Mouse (Mus musculus) CD4-positive, CD25-positive, alpha-beta regulatory T cell (primary cell): ENCODE results near the gene Pla2g16. TPM values are rescaled to one million over a fixed set of nuclear protein-coding genes. Genes with fewer than 3 reads are reported as not detected.

ENCODE experiments used
- polyA plus RNA-seq: library from polyadenylated mRNA; unstranded; fragments of 100-300 nt; shearing (Covaris generic); gene quantifications from one replicate; pipeline ENCODE4 v1.2.1, GENCODE M21; 2017

Pla2g16 gene
- 77.8 TPM for polyA plus RNA-seq

DNA sequence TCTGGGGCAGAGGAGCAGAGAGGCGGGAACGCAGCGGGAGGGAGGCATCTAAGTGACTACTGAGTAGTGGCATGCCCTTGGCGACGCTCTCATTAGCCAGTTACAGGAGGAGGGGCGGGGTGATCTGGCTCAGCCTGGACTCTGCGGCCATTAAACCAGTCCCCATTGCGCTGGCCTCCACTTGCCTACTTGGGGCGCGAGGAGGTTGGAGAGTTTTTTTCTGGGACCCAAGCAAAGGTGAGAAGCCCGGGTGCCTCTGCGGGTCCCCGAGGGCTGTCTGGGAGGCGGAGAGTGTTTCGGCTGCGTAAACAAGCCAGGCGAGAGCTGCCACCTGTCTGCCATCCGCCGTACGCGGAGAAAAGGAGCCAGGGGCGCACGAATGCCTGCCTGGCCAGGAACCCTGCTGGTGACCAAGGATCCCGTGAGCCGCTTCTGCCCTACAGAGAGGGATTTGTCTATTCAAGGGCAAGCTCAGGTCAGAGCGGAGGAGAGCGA is at the start of gene Pla2g16:
Gene Pla2g16 (plus strand): TSS at position 132 of the 495 bp plus-strand sequence.

DNA sequence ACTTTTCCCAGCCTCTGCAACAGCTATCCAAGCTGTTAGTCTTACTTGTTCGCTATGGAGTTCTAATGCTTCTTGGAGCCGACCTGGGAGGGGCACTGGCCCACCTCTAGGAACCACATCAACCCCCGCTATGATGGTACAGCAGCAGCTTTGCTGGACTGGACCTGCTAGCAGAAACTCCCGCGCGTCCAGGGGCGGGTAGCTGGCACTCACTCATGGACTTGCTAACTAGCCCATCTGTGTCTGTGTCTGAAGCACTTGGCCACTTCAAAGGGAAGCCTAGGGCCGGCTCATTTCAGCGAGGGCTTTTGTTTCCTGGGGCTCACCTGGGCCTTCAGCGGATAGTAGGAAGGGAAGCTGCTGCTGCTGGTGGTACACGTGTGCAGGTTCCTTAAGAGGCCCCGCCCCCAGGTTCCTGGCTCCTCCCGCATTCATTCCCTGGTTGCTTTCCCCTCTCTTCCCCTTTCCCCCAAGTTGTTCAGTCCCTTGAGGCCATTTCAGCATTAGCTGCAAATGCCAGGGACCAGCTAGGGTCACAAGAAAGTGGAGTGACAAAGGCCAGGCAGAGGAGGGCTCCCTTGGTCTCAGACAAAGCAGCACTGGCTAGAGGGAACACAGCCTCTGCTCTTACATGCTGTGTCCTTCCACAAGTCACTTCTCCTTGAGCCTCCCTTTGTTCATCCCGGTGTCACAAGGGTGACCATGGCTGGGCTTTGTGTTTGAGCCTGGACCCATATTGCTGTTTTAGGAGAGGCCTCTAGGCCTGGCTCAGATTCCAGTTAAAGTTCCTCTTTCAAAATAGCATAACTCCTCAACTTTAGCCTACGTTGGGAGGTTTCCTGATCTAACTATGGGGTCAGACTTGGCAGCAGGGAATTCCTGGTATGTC is 49.8 kb downstream of the Pla2g16 start, which contains the start of gene Lgals12:
Gene Lgals12 (minus strand): TSS at position 393 of the 889 bp plus-strand sequence.

DNA sequence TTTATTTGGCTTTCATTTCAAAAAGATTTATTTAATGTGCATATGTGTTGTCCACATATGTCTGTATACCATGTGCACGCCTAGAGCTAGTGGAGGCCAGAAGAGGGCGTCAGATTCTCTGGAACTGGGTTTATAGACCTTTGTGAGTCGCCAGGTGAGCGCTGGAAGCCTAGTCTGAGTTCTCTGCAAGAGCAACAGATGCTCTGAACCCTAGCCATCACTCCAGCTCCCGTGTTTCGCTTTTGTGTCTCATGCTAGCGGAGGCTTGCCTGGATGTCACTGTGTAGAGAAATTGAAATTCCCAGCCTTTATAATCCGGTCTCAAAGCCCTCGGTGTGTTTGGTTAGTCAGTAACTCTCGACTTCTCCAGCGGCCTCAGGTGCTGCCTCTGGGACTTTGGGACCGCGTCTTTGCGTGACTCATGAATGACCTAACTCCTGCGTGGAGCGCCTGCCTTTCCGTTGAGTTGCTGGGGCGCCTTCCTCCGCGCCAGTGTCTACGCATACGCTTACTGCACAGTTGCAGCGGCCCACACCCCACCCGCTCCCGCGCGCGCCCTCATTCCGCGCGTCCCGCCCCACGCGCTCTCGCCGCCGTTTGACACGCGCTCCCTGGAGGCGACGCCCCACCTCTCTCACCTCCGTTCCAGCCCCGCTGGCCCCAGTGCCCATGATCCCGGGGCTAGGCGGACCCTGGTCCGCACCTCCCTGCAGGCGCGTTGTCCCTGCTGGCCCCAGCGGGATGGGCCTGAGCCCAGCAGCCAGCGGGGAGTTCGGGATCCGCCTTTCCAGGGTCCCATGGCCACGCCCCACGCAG is 54.9 kb downstream of the Pla2g16 start, which contains the start of gene Hrasls5:
Gene Hrasls5 (plus strand): TSS at position 600 of the 816 bp plus-strand sequence.

Other genes with a start within 250 kb of the Pla2g16 start
- gene Mark2, start 215.6 kb upstream of the Pla2g16 start, polyA plus RNA-seq: 208 TPM
- gene Spindoc, start 174.5 kb upstream of the Pla2g16 start, polyA plus RNA-seq: 26.5 TPM
- gene 2700081O15Rik, start 139.8 kb upstream of the Pla2g16 start, polyA plus RNA-seq: 0.19 TPM
- gene Rtn3, start 74.2 kb upstream of the Pla2g16 start, polyA plus RNA-seq: 92.1 TPM
- 17.7 TPM for gene Atl3, start 63.4 kb upstream of the Pla2g16 start, polyA plus RNA-seq
- gene Lgals12, start 49.7 kb downstream of the Pla2g16 start, polyA plus RNA-seq: not detected
- gene Hrasls5, start 55.1 kb downstream of the Pla2g16 start, polyA plus RNA-seq: not detected
- gene Slc22a19, start 153.9 kb downstream of the Pla2g16 start, polyA plus RNA-seq: not detected
- gene Slc22a26, start 245.2 kb downstream of the Pla2g16 start, polyA plus RNA-seq: not detected